Mouse (Mus musculus) MEL (cell line): ENCODE measurements at regions not wholly inside any gene's neighbourhood (a gene's known extent, or its start where the extent isn't known, plus 50 kb on each side); places are given as distances from the start of the nearest gene placed in this dataset.

ENCODE experiments used
- DNase-seq: peaks from one replicate; pipeline ENCODE4 v3.0.0; 2011; ENCODE audit warnings: low read depth, low spot score
- H3K27ac ChIP-seq: 2 replicates; pipeline ENCODE4 v1.5.1; 2012; ENCODE audit warnings: low read depth, mild to moderate bottlenecking, control low read depth, low read length, moderate library complexity; ENCODE audit not compliant: control insufficient read depth
- H3K27me3 ChIP-seq, 2 experiments: fragments of 150-350 bp in 1 of 2; sonication (generic) in 1 of 2; 2 replicates each; pipeline ENCODE4 v1.6.1; 2012; ENCODE audit warnings: low read length in 2 of 2, mild to moderate bottlenecking in 2 of 2, improper control_type of control experiment in 1 of 2, moderate library complexity in 1 of 2; ENCODE audit not compliant: insufficient read depth in 2 of 2, control insufficient read depth in 1 of 2
- H3K36me3 ChIP-seq, 2 experiments: 2 replicates each; pipeline ENCODE4 v1.6.1; 2012 to 2014; ENCODE audit warnings: low read length in 2 of 2, improper control_type of control experiment in 1 of 2, inconsistent platforms in 1 of 2, mild to moderate bottlenecking in 1 of 2; ENCODE audit not compliant: insufficient read depth in 2 of 2, control insufficient read depth in 1 of 2
- H3K4me1 ChIP-seq, 2 experiments: fragments of 150-350 bp in 1 of 2; sonication (generic) in 1 of 2; 2 replicates each; pipeline ENCODE4 v1.6.1; 2012; ENCODE audit warnings: low read length in 2 of 2, improper control_type of control experiment in 1 of 2, mild to moderate bottlenecking in 1 of 2; ENCODE audit not compliant: insufficient read depth in 2 of 2, control insufficient read depth in 1 of 2
- H3K4me3 ChIP-seq, 2 experiments: fragments of 150-350 bp in 1 of 2; sonication (generic) in 1 of 2; 2 replicates each; pipeline ENCODE4 v1.5.1; 2012; ENCODE audit warnings: low read depth in 2 of 2, low read length in 2 of 2, mild to moderate bottlenecking in 2 of 2, moderate library complexity in 2 of 2, control low read depth in 1 of 2, improper control_type of control experiment in 1 of 2; ENCODE audit not compliant: control insufficient read depth in 1 of 2, insufficient read depth in 1 of 2
- H3K79me2 ChIP-seq: 2 replicates; pipeline ENCODE4 v1.6.1; 2012; ENCODE audit warnings: mild to moderate bottlenecking, low read length, moderate library complexity; ENCODE audit not compliant: control insufficient read depth, poor library complexity, insufficient read depth
- H3K9ac ChIP-seq: 2 replicates; pipeline ENCODE4 v1.6.1; 2012; ENCODE audit warnings: low read depth, mild to moderate bottlenecking, control low read depth, low read length, moderate library complexity; ENCODE audit not compliant: control insufficient read depth, poor library complexity, severe bottlenecking
- H3K9me3 ChIP-seq: fragments of 150-350 bp; sonication (generic); replicated peaks from 2 replicates; pipeline ENCODE4 v1.6.1; 2012; ENCODE audit warnings: mild to moderate bottlenecking, low read length, improper control_type of control experiment, moderate library complexity; ENCODE audit not compliant: insufficient read depth
- CHD1 ChIP-seq: IDR thresholded peaks from 2 replicates; pipeline ENCODE4 v1.6.1; 2012; ENCODE audit warnings: low read depth, mild to moderate bottlenecking, inconsistent platforms, low read length, improper control_type of control experiment
- CHD2 ChIP-seq: IDR thresholded peaks from 2 replicates; pipeline ENCODE4 v1.6.1; 2011; ENCODE audit warnings: low read length, improper control_type of control experiment
- E2F4 ChIP-seq: IDR thresholded peaks from 2 replicates; pipeline ENCODE4 v1.6.1; 2011; ENCODE audit warnings: low read depth, low read length, improper control_type of control experiment, borderline replicate concordance
- KAT2A ChIP-seq: conservative IDR thresholded peaks from 2 replicates; pipeline ENCODE4 v1.6.1; 2012; ENCODE audit warnings: low read depth, low read length, improper control_type of control experiment, inconsistent platforms
- MAFK ChIP-seq: IDR thresholded peaks from 2 replicates; pipeline ENCODE4 v1.6.1; 2011; ENCODE audit warnings: low read depth, mild to moderate bottlenecking, low read length, improper control_type of control experiment, borderline replicate concordance
- MAZ ChIP-seq: IDR thresholded peaks from 2 replicates; pipeline ENCODE4 v1.6.1; 2012; ENCODE audit warnings: low read depth, mild to moderate bottlenecking, inconsistent platforms, low read length, improper control_type of control experiment
- MEF2A ChIP-seq: IDR thresholded peaks from 2 replicates; pipeline ENCODE4 v1.6.1; 2014; ENCODE audit warnings: low read depth, mild to moderate bottlenecking, inconsistent platforms, low read length, improper control_type of control experiment; ENCODE audit not compliant: poor library complexity, insufficient replicate concordance, severe bottlenecking; ENCODE audit errors: extremely low read depth
- MYB ChIP-seq: IDR thresholded peaks from 2 replicates; pipeline ENCODE4 v1.6.1; 2011; ENCODE audit warnings: mild to moderate bottlenecking, low read depth, low read length, improper control_type of control experiment
- MYC ChIP-seq: IDR thresholded peaks from 2 replicates; pipeline ENCODE4 v1.6.1; 2011; ENCODE audit warnings: low read depth, mild to moderate bottlenecking, low read length, improper control_type of control experiment, moderate library complexity
- NELFE ChIP-seq: IDR thresholded peaks from 2 replicates; pipeline ENCODE4 v1.6.1; 2011; ENCODE audit warnings: low read depth, low read length, improper control_type of control experiment
- SIN3A ChIP-seq: IDR thresholded peaks from 2 replicates; pipeline ENCODE4 v1.6.1; 2012; ENCODE audit warnings: low read length, improper control_type of control experiment, inconsistent platforms
- SMC3 ChIP-seq: IDR thresholded peaks from 2 replicates; pipeline ENCODE4 v1.6.1; 2011; ENCODE audit warnings: low read depth, low read length, improper control_type of control experiment
- TAL1 ChIP-seq: IDR thresholded peaks from 2 replicates; pipeline ENCODE4 v1.6.1; 2012; ENCODE audit warnings: mild to moderate bottlenecking, inconsistent platforms, low read length, moderate library complexity, mixed read lengths
- USF2 ChIP-seq, 2 experiments: IDR thresholded peaks; 2 replicates each; pipeline ENCODE4 v1.6.1; 2011 to 2012; ENCODE audit warnings: improper control_type of control experiment in 2 of 2, low read length in 2 of 2, borderline replicate concordance in 1 of 2, inconsistent platforms in 1 of 2, low read depth in 1 of 2, mild to moderate bottlenecking in 1 of 2; ENCODE audit not compliant: insufficient read depth in 1 of 2
- ZC3H11A ChIP-seq: IDR thresholded peaks from 2 replicates; pipeline ENCODE4 v1.6.1; 2012; ENCODE audit warnings: low read depth, mild to moderate bottlenecking, inconsistent platforms, low read length, improper control_type of control experiment
- ZKSCAN1 ChIP-seq: IDR thresholded peaks from 2 replicates; pipeline ENCODE4 v1.6.1; 2012; ENCODE audit warnings: low read depth, mild to moderate bottlenecking, inconsistent platforms, low read length, improper control_type of control experiment, moderate library complexity

DNA sequence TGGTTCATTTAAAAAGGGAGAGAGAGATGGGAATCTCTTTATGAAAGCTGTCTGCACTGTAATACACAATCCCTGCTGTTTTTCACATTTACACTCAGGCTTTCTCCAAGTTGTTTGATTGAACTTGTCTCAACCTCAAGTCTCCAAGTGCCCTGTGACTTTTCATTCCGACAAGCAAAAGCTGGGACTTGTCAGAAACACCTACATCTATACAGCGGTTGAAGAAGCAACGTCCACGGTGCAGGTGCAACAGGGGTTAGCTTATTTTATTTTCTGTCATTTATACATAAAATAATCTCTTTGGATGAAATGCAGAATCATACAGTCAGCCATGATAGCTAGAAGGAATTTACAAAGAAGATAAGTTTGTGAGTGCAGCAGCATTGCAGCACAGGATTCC lies 184.6 kb upstream of the Gm21293 start:
- Histone ChIP-seq H3K4me3 (no peak overlapping the region), H3K79me2 (no peaks in the 10 kb centered on the region), H3K9ac (no peak overlapping the region), H3K27me3 (no peaks in the 10 kb centered on the region), H3K4me1 (no peaks in the 10 kb centered on the region), H3K27ac (no peak overlapping the region), H3K36me3 (no peaks in the 10 kb centered on the region), H3K9me3 (no peaks in the 10 kb centered on the region)
- TF ChIP-seq ZC3H11A (no peak), MYB (no peak), E2F4 (no peak), ZKSCAN1 (no peak), SMC3 (no peak), TAL1 (no peak), MAFK (no peak), MAZ (no peak), USF2 (IDR thresholded peaks at IDR 0.05; ENCODE audit: borderline replicate concordance in 1 of 2, insufficient read depth in 1 of 2, low read depth in 1 of 2, low read length in 2 of 2) (no peak), MEF2A (no peak), KAT2A (no peak)
- DNase-seq, result no peak

DNA sequence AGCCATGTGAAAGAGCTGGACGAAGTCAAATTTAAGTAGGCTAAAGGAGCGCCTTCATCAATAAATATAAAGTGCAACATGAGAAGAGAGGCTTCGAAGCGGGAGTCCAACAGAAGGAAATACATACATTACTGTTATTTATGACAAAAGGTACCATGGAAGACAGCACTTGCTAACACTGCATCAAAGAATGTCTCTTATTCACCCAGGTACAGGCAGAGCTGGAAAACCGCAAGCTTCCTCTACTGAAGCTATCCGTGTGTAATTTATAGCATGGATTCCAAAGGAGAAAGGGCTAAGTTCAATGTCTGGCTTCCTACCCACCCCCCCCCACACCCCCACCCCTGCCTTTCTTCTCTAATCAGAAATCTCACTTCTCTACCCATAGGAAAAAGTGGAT lies 166.7 kb upstream of the Gm21293 start:
- Histone ChIP-seq H3K4me3 (no peak overlapping the region), H3K9me3 (no peaks in the 10 kb centered on the region), H3K27ac (no peak overlapping the region), H3K4me1 (no peaks in the 10 kb centered on the region), H3K27me3 (no peaks in the 10 kb centered on the region), H3K9ac (no peak overlapping the region), H3K79me2 (no peaks in the 10 kb centered on the region), H3K36me3 (no peaks in the 10 kb centered on the region)
- no peak for DNase-seq
- no peak for TF ChIP-seq NELFE
- TF ChIP-seq CHD2, result no peak
- TF ChIP-seq MYC, result no peak
- TF ChIP-seq CHD1, result no peak
- TF ChIP-seq SMC3, result no peak
- no peak for TF ChIP-seq SIN3A
